Comparison of ENCODE assay signal across 17 mouse cellular contexts in the genomic region with DNA sequence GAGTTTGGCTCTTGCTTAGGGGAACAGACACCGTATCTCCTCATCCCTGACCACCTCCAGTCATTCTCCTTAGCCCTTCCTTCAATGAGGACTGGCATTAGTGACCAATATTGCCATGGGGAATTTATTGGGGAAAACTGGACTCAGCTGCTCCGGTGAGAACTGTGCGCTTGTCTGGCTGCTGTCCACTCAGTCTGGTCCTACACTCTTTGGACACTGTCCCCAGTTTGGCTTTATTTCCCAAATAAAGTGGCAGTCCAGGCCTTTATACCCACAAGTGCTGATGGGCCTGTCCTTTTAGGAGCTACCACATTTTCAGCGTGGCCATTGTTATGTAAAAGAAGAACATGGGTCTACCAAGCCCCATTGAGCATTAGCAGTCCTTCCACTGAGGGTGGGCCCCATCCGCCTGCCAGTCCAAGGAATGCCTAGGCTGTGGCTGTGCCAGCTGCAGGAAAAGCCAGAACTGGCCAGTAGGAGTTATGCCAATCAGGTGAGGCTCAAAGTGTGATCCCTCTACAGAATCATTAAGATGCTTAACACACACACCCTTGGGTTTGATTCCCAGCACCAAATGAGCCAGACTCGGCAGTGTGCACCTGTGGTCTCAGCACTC.
"Had no signal": no experiment of that assay in that cellular context is flagged by ENCODE, and none has a peak within 500 bp of the region (broad histone marks: within the 10 kb centered on the region; RNA-seq: fewer than 3 reads in every experiment).

No protein-coding gene starts in this region.

- H3K4me2 ChIP-seq: limb, embryonic 12.5 days; liver, embryonic 13.5 days; lung, embryonic 15.5 days; midbrain, embryonic 13.5 days; neural tube, embryonic 12.5 days had no signal

- H3K9me3 ChIP-seq: limb, embryonic 12.5 days; liver, embryonic 13.5 days; lung, embryonic 15.5 days; megakaryocyte, embryonic 14.5 days; midbrain, embryonic 13.5 days; neural tube, embryonic 12.5 days had no signal

- DNase-seq: kidney, postnatal 10 days; kidney, postnatal 4 days; liver; liver, embryonic 13.5 days; liver, postnatal 0 days; lung, postnatal 14 days; right cerebral cortex, postnatal 4 days; spleen, adult 18-20 months; thymus, adult 18-20 months; thymus, postnatal 14 days had no signal

- H3K27me3 ChIP-seq: limb, embryonic 12.5 days; liver, embryonic 13.5 days; lung, embryonic 15.5 days; midbrain, embryonic 13.5 days; neural tube, embryonic 12.5 days had no signal

- H3K4me3 ChIP-seq: layer of hippocampus, adult 2 months; limb, embryonic 12.5 days; liver, embryonic 13.5 days; lung, embryonic 15.5 days; megakaryocyte, embryonic 14.5 days; midbrain, embryonic 13.5 days; neural tube, embryonic 12.5 days had no signal

- H3K9ac ChIP-seq: limb, embryonic 12.5 days; liver, embryonic 13.5 days; liver, postnatal 0 days; lung, embryonic 15.5 days; midbrain, embryonic 13.5 days; neural tube, embryonic 12.5 days had no signal

- H3K4me1 ChIP-seq: limb, embryonic 12.5 days; liver, embryonic 13.5 days; lung, embryonic 15.5 days had no signal

- ATAC-seq: liver, postnatal 0 days; midbrain, embryonic 13.5 days had no signal

- H3K36me3 ChIP-seq: limb, embryonic 12.5 days; liver, embryonic 13.5 days; lung, embryonic 15.5 days; midbrain, embryonic 13.5 days; neural tube, embryonic 12.5 days had no signal

- H3K27ac ChIP-seq: layer of hippocampus, adult 2 months; limb, embryonic 12.5 days; liver, embryonic 13.5 days; lung, embryonic 15.5 days; macrophage; midbrain, embryonic 13.5 days; neural tube, embryonic 12.5 days had no signal
